Mouse (Mus musculus) small intestine, adult 2 months (tissue): ENCODE measurements around the gene Vegfb.

Source experiments
- CTCF ChIP-seq: fragments of 200-500 bp; IDR thresholded peaks from 2 replicates; pipeline ENCODE4 v1.5.1; 2012; ENCODE audit warnings: low read depth, mild to moderate bottlenecking, control low read depth, inconsistent platforms, low read length, moderate library complexity, mixed read lengths; ENCODE audit not compliant: insufficient replicate concordance, insufficient read length; ENCODE audit errors: extremely low read depth
- POLR2A ChIP-seq: fragments of 200-500 bp; IDR thresholded peaks from 2 replicates; pipeline ENCODE4 v1.6.1; 2012; ENCODE audit warnings: low read depth, mild to moderate bottlenecking, control low read depth, inconsistent platforms, low read length, moderate library complexity

- TF ChIP-seq CTCF (no peak), POLR2A (no peak)
Measured at GRCm38 (mm10) chr19:6970460-6971085, 16.9 kb downstream of the Vegfb start.
